ENCODE assay signal across 18 mouse cellular contexts in genomic region chr10:89470596-89471353, GRCm38 (mm10). TPM values are rescaled to one million over a fixed set of nuclear protein-coding genes. Genes with fewer than 3 reads are reported as not detected.
DNase-seq lines count a peak whose midpoint lies in the region; ATAC-seq and TF ChIP-seq lines count a peak whose summit lies in the region.
"Had no signal": no experiment of that assay in that cellular context is flagged by ENCODE, and none has a peak within 500 bp of the region (broad histone marks: within the 10 kb centered on the region; RNA-seq: fewer than 3 reads in every experiment).

No protein-coding gene starts in this region.

- no peak for TF ChIP-seq EP300 in liver, postnatal 0 days (IDR thresholded peaks at IDR 0.05; ENCODE audit: low read depth)

- H3K9ac ChIP-seq in hindbrain, embryonic 16.5 days (ENCODE audit: low read depth, low read length): no peak overlapping the region
- no peak overlapping the region for H3K9ac ChIP-seq in liver, postnatal 0 days (replicated peaks)
- no peak overlapping the region for H3K9ac ChIP-seq in liver, embryonic 12.5 days
- no peak overlapping the region for H3K9ac ChIP-seq in intestine, postnatal 0 days (ENCODE audit: low read depth, low read length)
- H3K9ac ChIP-seq: heart, embryonic 13.5 days; liver, embryonic 14.5 days had no signal

- H3K4me2 ChIP-seq in hindbrain, embryonic 16.5 days (ENCODE audit: low read length): no peak overlapping the region
- H3K4me2 ChIP-seq in liver, postnatal 0 days (ENCODE audit: low read depth, low read length): no peak overlapping the region
- no peak overlapping the region for H3K4me2 ChIP-seq in liver, embryonic 12.5 days
- no peak overlapping the region for H3K4me2 ChIP-seq in intestine, postnatal 0 days (replicated peaks; ENCODE audit: low read depth)
- H3K4me2 ChIP-seq: heart, embryonic 13.5 days had no signal

- no peak for ATAC-seq in hindbrain, embryonic 16.5 days
- peak; percentile 70 for ATAC-seq in liver, postnatal 0 days
- ATAC-seq in liver, embryonic 12.5 days: no peak
- peak; percentile 78 for ATAC-seq in intestine, postnatal 0 days
- ATAC-seq: CD4-positive, CD25-positive, alpha-beta regulatory T cell, adult 4 months; forebrain, embryonic 16.5 days; lung, postnatal 0 days had no signal

- no peaks in the 10 kb centered on the region; the same call in 1 of the 2 replicates for H3K27me3 ChIP-seq in hindbrain, embryonic 10.5 days (ENCODE audit: insufficient read depth, poor library complexity, severe bottlenecking)
- no peaks in the 10 kb centered on the region for H3K27me3 ChIP-seq in hindbrain, embryonic 16.5 days (replicated peaks; ENCODE audit: control insufficient read depth, insufficient read depth, low read length)
- H3K27me3 ChIP-seq in liver, postnatal 0 days (ENCODE audit: insufficient read depth, low read length): no peaks in the 10 kb centered on the region
- H3K27me3 ChIP-seq in liver, embryonic 12.5 days (replicated peaks): no peaks in the 10 kb centered on the region
- H3K27me3 ChIP-seq in intestine, postnatal 0 days (replicated peaks; ENCODE audit: control insufficient read depth, insufficient read depth, low read length): no peaks in the 10 kb centered on the region
- H3K27me3 ChIP-seq: heart, embryonic 13.5 days had no signal

- 51% methylated on average over 7 of the region's 7 CpGs for WGBS in hindbrain, embryonic 10.5 days
- 50% methylated on average over 7 of the region's 7 CpGs for WGBS in hindbrain, embryonic 16.5 days
- 56% methylated on average over 7 of the region's 7 CpGs for WGBS in liver, postnatal 0 days (ENCODE audit: insufficient replicate concordance)
- 65% methylated on average over 7 of the region's 7 CpGs for WGBS in liver, embryonic 12.5 days (ENCODE audit: insufficient replicate concordance)
- 45% methylated on average over 7 of the region's 7 CpGs for WGBS in intestine, postnatal 0 days

- intact Hi-C loops in left cerebral cortex, adult 2 months (cut with DNase I): no loop called here

- H3K4me1 ChIP-seq in hindbrain, embryonic 10.5 days (replicated peaks): peaks cover 18% of the 10 kb centered on the region
- H3K4me1 ChIP-seq in hindbrain, embryonic 16.5 days (ENCODE audit: control insufficient read depth, insufficient read depth, low read depth, low read length): no peaks in the 10 kb centered on the region
- no peaks in the 10 kb centered on the region for H3K4me1 ChIP-seq in liver, postnatal 0 days (ENCODE audit: insufficient read depth)
- H3K4me1 ChIP-seq in liver, embryonic 12.5 days: no peaks in the 10 kb centered on the region
- H3K4me1 ChIP-seq in intestine, postnatal 0 days (replicated peaks; ENCODE audit: control insufficient read depth, insufficient read depth, low read length): no peaks in the 10 kb centered on the region
- H3K4me1 ChIP-seq: heart, embryonic 13.5 days; limb, embryonic 10.5 days had no signal

- no peak for DNase-seq in hindbrain, embryonic 10.5 days (ENCODE audit: low spot score)
- no peak for DNase-seq in liver, postnatal 0 days
- DNase-seq in Muller cell, postnatal 12 days (ENCODE audit: inconsistent ontology term): peak; percentile 69
- DNase-seq in layer of hippocampus, adult 9-10 months (ENCODE audit: low spot score): no peak
- DNase-seq in left cerebral cortex, adult 2 months (ENCODE audit: extremely low spot score in 1 of 2, low spot score in 2 of 2): no peak
- DNase-seq: cerebellum, adult 9-10 months; heart, postnatal 36 days; right cerebral cortex, postnatal 14 days; thymus, postnatal 14 days had no signal

- TF ChIP-seq CTCF in liver, postnatal 0 days (IDR thresholded peaks at IDR 0.05; ENCODE audit: low read depth): no peak
- TF ChIP-seq CTCF in intestine, postnatal 0 days (IDR thresholded peaks at IDR 0.05; ENCODE audit: low read depth): no peak
- no peak for TF ChIP-seq CTCF in left cerebral cortex, adult 2 months (IDR thresholded peaks at IDR 0.05)

- no peaks in the 10 kb centered on the region for H3K36me3 ChIP-seq in hindbrain, embryonic 10.5 days
- no peaks in the 10 kb centered on the region for H3K36me3 ChIP-seq in hindbrain, embryonic 16.5 days (ENCODE audit: control insufficient read depth, insufficient read depth, low read length)
- H3K36me3 ChIP-seq in liver, postnatal 0 days (replicated peaks; ENCODE audit: insufficient read depth, low read length): peaks cover 18% of the 10 kb centered on the region
- no peaks in the 10 kb centered on the region for H3K36me3 ChIP-seq in liver, embryonic 12.5 days
- peaks cover 42% of the 10 kb centered on the region for H3K36me3 ChIP-seq in intestine, postnatal 0 days (ENCODE audit: control insufficient read depth, insufficient read depth)
- H3K36me3 ChIP-seq: heart, embryonic 13.5 days; limb, embryonic 10.5 days had no signal

- H3K4me3 ChIP-seq in hindbrain, embryonic 10.5 days: no peak overlapping the region
- no peak overlapping the region for H3K4me3 ChIP-seq in hindbrain, embryonic 16.5 days (ENCODE audit: low read length)
- H3K4me3 ChIP-seq in liver, postnatal 0 days (ENCODE audit: low read depth, low read length): no peak overlapping the region
- no peak overlapping the region for H3K4me3 ChIP-seq in liver, embryonic 12.5 days
- no peak overlapping the region for H3K4me3 ChIP-seq in intestine, postnatal 0 days (ENCODE audit: low read depth, low read length)
- no peak overlapping the region for H3K4me3 ChIP-seq in left cerebral cortex, adult 2 months
- H3K4me3 ChIP-seq: heart, embryonic 13.5 days; limb, embryonic 10.5 days had no signal

- H3K27ac ChIP-seq in hindbrain, embryonic 10.5 days: peak overlapping the region; percentile 17; the same call in 1 of the 2 replicates
- no peak overlapping the region for H3K27ac ChIP-seq in hindbrain, embryonic 16.5 days (ENCODE audit: low read depth, low read length)
- no peak overlapping the region for H3K27ac ChIP-seq in liver, postnatal 0 days (ENCODE audit: low read depth)
- H3K27ac ChIP-seq in liver, embryonic 12.5 days: no peak overlapping the region
- peak overlapping the region; percentile 28; the same call in 1 of the 2 replicates for H3K27ac ChIP-seq in intestine, postnatal 0 days (ENCODE audit: low read depth, low read length)
- H3K27ac ChIP-seq in left cerebral cortex, adult 2 months: no peak overlapping the region
- H3K27ac ChIP-seq: heart, embryonic 13.5 days; limb, embryonic 10.5 days; liver, embryonic 14.5 days had no signal

- peaks cover 10% of the 10 kb centered on the region for H3K9me3 ChIP-seq in hindbrain, embryonic 10.5 days
- H3K9me3 ChIP-seq in hindbrain, embryonic 16.5 days (ENCODE audit: control insufficient read depth, low read length): peaks cover 3% of the 10 kb centered on the region
- H3K9me3 ChIP-seq in liver, postnatal 0 days (ENCODE audit: low read length): no peaks in the 10 kb centered on the region; the same call in 1 of the 2 replicates
- no peaks in the 10 kb centered on the region for H3K9me3 ChIP-seq in liver, embryonic 12.5 days (replicated peaks)
- no peaks in the 10 kb centered on the region for H3K9me3 ChIP-seq in intestine, postnatal 0 days (ENCODE audit: control insufficient read depth)
- H3K9me3 ChIP-seq: limb, embryonic 10.5 days had no signal

RNA-seq across cellular contexts. Expression of gene Gas2l3, which starts 27.0 kb away (rescaled TPM):
- 9.7 and 15.7 TPM in 2 replicates for polyA plus RNA-seq in hindbrain, embryonic 10.5 days (2016; fragmentation: Nextera tagmentation; extraction: Ambion mirVana)
- 5.4 and 6.2 TPM in 2 replicates for polyA plus RNA-seq in hindbrain, embryonic 16.5 days (2015; fragmentation: Nextera tagmentation; extraction: Ambion mirVana)
- polyA plus RNA-seq in liver, postnatal 0 days (2015; fragmentation: Nextera tagmentation; extraction: Ambion mirVana): 2.8 and 2.9 TPM in 2 replicates
- polyA plus RNA-seq in liver, embryonic 12.5 days (2016; fragmentation: Nextera tagmentation; extraction: Ambion mirVana): 6.7 and 8.0 TPM in 2 replicates
- polyA plus RNA-seq in intestine, postnatal 0 days (2015; fragmentation: Nextera tagmentation; extraction: Ambion mirVana): 5.5 and 5.6 TPM in 2 replicates
- 1 to 10 TPM; 3.8 to 3.9 TPM for total RNA-seq in left cerebral cortex, adult 2 months (2021)

Comparison
In these comparisons a context has a peak if more than half of its experiments do, and no peak if none do; other contexts are left out.
1. H3K27ac ChIP-seq: peak in hindbrain, embryonic 10.5 days (single experiment) and intestine, postnatal 0 days (single experiment); none in hindbrain, embryonic 16.5 days (single experiment), liver, postnatal 0 days (single experiment), liver, embryonic 12.5 days (single experiment) and left cerebral cortex, adult 2 months (single experiment).
2. ATAC-seq: peak in liver, postnatal 0 days (single experiment) and intestine, postnatal 0 days (single experiment); none in hindbrain, embryonic 16.5 days (single experiment) and liver, embryonic 12.5 days (single experiment).